ENCODE assay signal across 22 mouse cellular contexts in genomic region chr2:65257446-65257845, GRCm38 (mm10).
"Had no signal": no experiment of that assay in that cellular context is flagged by ENCODE, and none has a peak within 500 bp of the region (broad histone marks: within the 10 kb centered on the region; RNA-seq: fewer than 3 reads in every experiment).

No protein-coding gene starts in this region.

- H3K9me3 ChIP-seq: heart, embryonic 10.5 days; heart, embryonic 12.5 days; hindbrain, embryonic 10.5 days; hindbrain, embryonic 12.5 days; limb, embryonic 13.5 days; limb, embryonic 15.5 days had no signal

- DNase-seq: forebrain, postnatal 0 days; gastrocnemius, postnatal 14 days; heart, adult 18-20 months; heart, postnatal 10 days; heart, postnatal 4 days; kidney, adult 18-20 months; kidney, adult 8-10 months; kidney, postnatal 10 days; kidney, postnatal 4 days; layer of hippocampus, postnatal 36 days; left cerebral cortex, postnatal 4 days had no signal

- H3K4me3 ChIP-seq: heart, embryonic 10.5 days; heart, embryonic 12.5 days; hindbrain, embryonic 10.5 days; hindbrain, embryonic 12.5 days; layer of hippocampus, adult 2 months; limb, embryonic 13.5 days; limb, embryonic 15.5 days had no signal

- H3K4me2 ChIP-seq: heart, embryonic 12.5 days; hindbrain, embryonic 12.5 days; hindbrain, embryonic 14.5 days; limb, embryonic 13.5 days; limb, embryonic 15.5 days; liver, embryonic 11.5 days had no signal

- H3K9ac ChIP-seq: forebrain, postnatal 0 days; heart, embryonic 12.5 days; hindbrain, embryonic 12.5 days; hindbrain, embryonic 14.5 days; limb, embryonic 13.5 days; limb, embryonic 15.5 days had no signal

- H3K36me3 ChIP-seq: heart, embryonic 10.5 days; heart, embryonic 12.5 days; hindbrain, embryonic 10.5 days; hindbrain, embryonic 12.5 days; limb, embryonic 13.5 days; limb, embryonic 15.5 days had no signal

- H3K4me1 ChIP-seq: heart, embryonic 10.5 days; heart, embryonic 12.5 days; hindbrain, embryonic 10.5 days; hindbrain, embryonic 12.5 days; limb, embryonic 13.5 days; limb, embryonic 15.5 days had no signal

- ATAC-seq: forebrain, postnatal 0 days; hindbrain, embryonic 16.5 days; inflammation-experienced regulatory T-cells, adult 6 months had no signal

- H3K27me3 ChIP-seq: heart, embryonic 12.5 days; hindbrain, embryonic 12.5 days; limb, embryonic 13.5 days; limb, embryonic 15.5 days had no signal

- H3K27ac ChIP-seq: heart, embryonic 10.5 days; hindbrain, embryonic 10.5 days; hindbrain, embryonic 12.5 days; hindbrain, embryonic 14.5 days; layer of hippocampus, adult 2 months; limb, embryonic 13.5 days; limb, embryonic 15.5 days had no signal
